Mouse (Mus musculus) testis, postnatal 10 days (tissue): ENCODE results near the gene Fam120a.

Experiments
- DNase-seq: peaks from one replicate; pipeline ENCODE4 v3.0.0; 2021; ENCODE audit warnings: low spot score

Gene Fam120a

DNA sequence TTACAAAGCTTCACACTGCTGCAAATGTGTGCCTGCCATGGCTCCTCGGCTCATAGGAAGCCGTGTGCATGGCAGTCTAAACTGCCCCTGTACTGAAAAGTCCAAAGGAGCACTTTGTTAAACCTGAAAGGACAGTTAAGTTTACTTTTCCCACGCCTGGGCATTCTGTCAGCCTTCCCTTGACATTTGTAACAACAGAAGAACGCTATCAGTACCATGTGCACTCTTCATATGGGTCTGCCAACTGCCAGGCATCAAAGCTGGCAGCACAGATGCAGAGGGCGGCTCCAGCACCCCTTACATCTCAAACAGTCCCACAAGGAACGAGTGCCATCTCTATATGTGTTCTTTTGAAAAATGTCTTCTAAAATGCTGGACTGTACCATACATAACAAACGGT lies 56.4 kb downstream of the Fam120a start:
- no peak for DNase-seq

GRCm38 (mm10) chr13:48905458-48905857 lies 62.4 kb downstream of the Fam120a start:
- DNase-seq = no peak

GRCm38 (mm10) chr13:48895376-48895775 lies 72.4 kb downstream of the Fam120a start:
- DNase-seq = peak; percentile 31

- peak; percentile 15 for DNase-seq
Observed at GRCm38 (mm10) chr13:48890260-48890960, 77.4 kb downstream of the Fam120a start.

GRCm38 (mm10) chr13:48878534-48878933 lies 89.3 kb downstream of the Fam120a start:
- DNase-seq = peak; percentile 99

DNA sequence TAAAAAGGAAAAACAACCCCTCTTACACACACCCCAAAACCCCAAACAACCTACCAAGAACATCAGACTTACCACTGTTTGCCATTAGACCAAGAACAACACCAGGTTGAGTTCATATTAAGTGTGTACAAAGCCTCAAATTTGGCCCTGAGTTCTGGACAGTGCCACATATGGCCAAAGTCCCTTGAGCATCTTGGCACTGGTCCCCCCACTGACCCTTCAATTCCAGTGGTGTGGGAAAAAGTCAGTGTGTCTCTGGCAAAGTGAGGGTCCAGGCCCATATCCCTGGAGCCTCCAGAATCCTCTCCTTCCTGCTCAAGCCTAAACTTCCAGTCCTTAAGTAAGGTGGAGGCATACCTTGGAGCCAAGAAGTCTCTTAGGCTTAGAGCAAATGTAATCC lies 90.0 kb downstream of the Fam120a start:
- no peak for DNase-seq

GRCm38 (mm10) chr13:48872726-48873125 lies 95.1 kb downstream of the Fam120a start:
- no peak for DNase-seq

DNA sequence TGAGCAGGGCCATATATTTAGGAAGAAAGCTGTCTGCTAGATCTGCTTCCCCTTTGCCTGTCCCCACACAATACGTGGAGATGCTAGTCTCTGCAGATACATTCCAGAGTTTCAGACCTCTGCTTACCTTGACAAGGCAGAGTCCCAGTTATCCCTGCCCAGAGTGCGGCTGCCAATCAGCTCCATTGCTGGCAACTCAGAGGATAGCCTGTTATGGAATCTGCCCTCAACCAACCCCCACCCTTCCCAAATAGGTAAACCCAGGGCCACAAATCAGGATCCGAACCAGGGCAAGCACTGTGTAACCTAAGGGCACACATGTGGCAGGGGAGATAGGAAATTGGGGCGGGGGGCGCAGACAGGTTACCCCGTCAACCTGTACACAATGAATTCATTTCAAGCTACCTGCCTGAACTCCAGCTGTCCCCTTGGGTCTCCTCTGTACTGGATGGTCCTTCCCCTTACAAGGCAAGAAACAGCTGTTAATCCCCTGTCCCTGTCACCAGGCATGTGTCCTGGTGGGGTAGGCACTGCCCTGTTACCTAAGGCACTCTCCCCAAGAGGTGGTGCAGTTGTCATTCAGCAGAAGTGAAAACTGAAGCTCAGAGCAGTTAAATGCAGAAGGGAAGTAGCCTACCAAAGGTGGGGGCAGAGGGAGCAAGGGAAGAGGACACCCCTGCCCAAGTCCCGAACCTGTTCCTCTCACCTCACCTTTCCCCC lies 95.8 kb downstream of the Fam120a start:
- no peak for DNase-seq

DNA sequence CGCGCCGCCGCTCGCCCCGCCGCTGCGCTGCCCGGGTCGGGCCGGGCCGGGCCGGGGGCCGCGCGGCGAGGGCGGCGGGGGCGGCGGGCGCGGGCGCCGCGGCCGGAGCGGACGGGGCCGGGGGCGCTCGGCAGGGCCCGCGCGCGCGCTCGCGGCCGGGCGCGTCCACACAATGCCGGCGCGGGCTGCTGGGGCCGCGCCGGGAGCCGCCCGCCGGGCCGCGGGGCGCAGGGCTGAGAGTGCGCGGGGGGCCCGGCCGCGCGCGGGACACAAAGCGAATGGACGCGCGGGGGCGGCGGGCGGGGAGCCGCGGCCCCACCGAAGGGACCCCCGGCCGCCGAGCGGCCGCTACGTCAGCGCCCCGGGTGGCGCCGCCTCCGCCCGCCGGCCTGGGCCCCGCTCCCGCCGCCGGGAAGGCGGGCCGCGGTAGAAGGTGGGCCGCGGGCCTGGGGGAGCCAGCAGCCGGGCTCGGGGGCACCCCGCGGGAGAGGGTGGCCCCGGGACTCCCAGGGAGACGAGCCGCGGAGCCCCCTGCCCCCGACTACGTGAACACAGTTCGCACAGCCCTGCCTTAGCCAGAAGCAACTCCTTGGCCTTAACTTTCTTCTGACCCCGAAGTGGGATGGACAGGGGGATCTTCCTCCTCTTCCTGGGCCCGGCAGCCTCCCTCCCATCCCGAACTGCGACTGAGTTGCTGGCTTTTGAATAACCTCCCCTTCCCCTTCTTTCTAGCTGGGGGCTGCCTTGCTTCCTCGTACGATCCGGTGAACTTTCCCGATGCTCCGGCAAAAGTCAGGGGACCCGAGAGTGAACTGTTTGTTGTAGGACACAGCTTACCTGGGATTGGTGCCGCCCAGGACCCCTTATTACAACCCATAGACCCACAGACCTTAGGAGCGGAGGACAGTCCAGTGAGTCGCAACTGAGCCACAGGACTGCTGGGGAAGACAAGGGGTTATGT lies 96.8 kb downstream of the Fam120a start, which contains the start of gene Phf2:
Gene Phf2, minus strand, starts transcription at position 349 of the 961 bp plus-strand sequence.
- DNase-seq = peak; percentile 66

DNA sequence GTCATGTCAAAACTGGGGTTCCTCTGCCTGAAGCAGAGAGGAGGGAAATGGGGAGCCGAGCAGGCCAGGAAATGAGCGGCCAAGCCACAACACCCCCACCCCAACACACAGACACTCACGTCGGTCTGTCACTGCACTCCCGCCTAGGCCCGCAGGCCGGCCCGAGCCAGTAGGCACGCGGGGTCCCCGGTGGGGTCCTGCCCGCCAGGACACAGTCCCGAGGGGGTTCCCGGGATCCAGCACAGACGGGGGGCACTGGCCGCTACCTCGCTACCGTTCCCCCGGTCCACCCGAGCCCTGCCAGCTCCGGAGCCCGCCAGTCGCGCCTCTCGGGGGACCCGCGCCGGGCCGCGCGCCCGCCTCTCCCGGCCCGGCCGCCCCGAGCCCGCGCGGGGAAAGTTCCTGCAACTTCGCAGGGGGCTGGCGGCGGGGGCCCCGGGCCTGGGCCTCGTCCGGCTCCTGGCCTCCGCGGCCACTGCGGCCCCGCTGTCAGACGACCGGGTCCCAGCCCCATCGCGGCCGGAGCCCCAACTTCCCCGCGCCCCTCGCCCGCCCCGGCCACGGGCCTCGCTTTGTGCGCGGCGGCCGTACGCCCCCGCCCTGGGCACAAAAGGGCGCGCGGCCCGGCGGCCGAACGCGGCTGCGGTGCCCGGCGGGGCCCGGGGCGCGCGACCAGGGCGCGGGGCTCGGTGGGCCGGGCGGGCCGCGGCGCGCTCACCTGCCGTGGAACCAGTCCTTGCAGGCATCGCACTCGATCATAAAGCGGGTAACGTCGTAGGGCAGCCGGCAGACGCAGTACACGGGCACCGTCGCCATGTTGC lies 97.7 kb downstream of the Fam120a start:
- peak; percentile 72 for DNase-seq

GRCm38 (mm10) chr13:48869600-48869949 lies 98.2 kb downstream of the Fam120a start:
- no peak for DNase-seq

GRCm38 (mm10) chr13:48869088-48869487 lies 98.7 kb downstream of the Fam120a start:
- no peak for DNase-seq

DNA sequence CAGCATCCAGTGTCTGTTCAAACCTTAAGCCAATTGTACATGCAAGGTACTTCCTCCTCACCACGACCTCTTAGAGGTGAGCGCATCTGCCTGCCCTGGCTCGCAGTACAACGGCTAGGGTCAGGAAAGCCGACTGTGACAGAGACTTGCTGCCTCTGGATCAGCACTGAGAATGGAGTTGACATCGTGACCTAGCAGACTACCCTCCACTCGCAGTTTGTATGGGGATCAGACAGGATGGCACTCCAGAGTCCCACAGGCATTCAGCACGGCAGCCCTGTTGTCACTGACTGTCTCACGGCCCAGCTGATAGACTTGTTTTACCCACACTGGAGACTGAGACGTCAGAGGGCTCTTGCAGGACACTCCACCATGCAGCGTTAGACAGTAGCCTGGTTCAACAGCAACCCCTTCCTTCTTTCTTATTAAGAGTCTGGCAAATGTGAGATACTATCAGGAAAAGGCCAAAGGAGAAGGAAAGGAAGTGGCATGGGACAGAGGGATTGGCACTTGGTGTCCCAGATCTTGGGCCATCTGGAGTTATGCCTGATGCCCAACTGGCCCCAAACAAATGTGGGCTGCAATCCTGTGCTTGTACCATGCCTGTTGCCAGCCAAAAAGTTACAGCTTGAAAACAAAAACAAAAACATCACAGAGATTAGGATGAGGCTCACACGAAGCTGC lies 103.0 kb downstream of the Fam120a start:
- DNase-seq = no peak

GRCm38 (mm10) chr13:48863556-48863955 lies 104.3 kb downstream of the Fam120a start:
- no peak for DNase-seq

GRCm38 (mm10) chr13:48861913-48862312 lies 105.9 kb downstream of the Fam120a start:
- DNase-seq = no peak

- no peak for DNase-seq
Observed at GRCm38 (mm10) chr13:48858779-48859178, 109.0 kb downstream of the Fam120a start.

GRCm38 (mm10) chr13:48858054-48858453 lies 109.8 kb downstream of the Fam120a start:
- no peak for DNase-seq

GRCm38 (mm10) chr13:48857246-48857932 lies 110.4 kb downstream of the Fam120a start:
- DNase-seq = no peak

DNA sequence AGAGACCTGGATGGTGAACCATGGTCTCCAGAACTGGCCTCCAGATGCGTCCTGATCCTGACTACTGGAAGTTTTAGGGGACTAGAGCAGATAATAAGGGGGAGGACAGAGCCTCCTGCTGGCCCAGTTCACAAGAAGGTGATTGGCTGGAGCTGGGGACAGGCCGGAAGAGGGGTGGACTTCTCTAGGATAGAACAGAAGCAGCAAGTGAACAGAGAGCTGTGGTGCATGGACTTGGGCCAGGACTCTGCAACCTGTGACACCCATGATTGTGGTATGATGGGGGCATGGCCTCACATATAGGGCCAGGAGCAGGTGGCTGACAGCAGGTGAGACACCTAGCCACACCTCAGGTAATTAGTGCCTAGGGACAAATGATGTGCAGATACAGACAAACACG lies 113.9 kb downstream of the Fam120a start:
- DNase-seq = no peak

DNA sequence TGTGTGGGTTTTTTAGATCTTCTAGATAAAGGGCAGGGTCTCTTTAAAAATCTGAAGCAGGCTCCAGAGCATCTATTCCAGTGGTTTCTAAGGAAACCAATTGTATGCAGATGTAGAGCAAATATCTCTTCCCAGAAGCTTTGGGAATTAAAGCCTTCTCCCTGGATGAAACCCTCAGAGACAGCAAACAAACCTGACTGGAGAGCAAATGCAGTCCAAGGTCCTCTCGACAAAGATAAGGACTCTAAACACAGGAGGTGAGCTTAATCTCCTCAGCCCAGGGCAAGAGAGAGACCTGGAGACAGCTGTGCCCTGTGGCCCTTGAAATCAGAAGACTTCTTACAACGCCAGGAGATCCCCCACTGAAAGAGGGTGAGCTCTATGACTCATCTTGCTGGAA lies 114.3 kb downstream of the Fam120a start:
- DNase-seq = no peak
